Mouse (Mus musculus) embryonic fibroblast, embryonic 13.5 days (primary cell): ENCODE results near the gene Knl1. TPM values are rescaled to one million over a fixed set of nuclear protein-coding genes. Genes with fewer than 3 reads are reported as not detected.

Experiments used
- H3K27ac ChIP-seq: 2 replicates; pipeline ENCODE4 v1.5.1; 2012; ENCODE audit warnings: low read length, control low read depth, inconsistent platforms; ENCODE audit not compliant: insufficient read depth
- H3K4me1 ChIP-seq: 2 replicates; pipeline ENCODE4 v1.6.1; 2011; ENCODE audit warnings: low read length; ENCODE audit not compliant: control insufficient read depth, insufficient read depth
- H3K4me3 ChIP-seq: 2 replicates; pipeline ENCODE4 v1.5.1; 2011; ENCODE audit warnings: mild to moderate bottlenecking, control low read depth, low read length; ENCODE audit not compliant: insufficient read depth
- CTCF ChIP-seq: IDR thresholded peaks from 2 replicates; pipeline ENCODE4 v1.5.1; 2011; ENCODE audit warnings: mild to moderate bottlenecking, control low read depth, low read length, moderate library complexity, borderline replicate concordance; ENCODE audit not compliant: insufficient read depth
- POLR2A ChIP-seq: IDR thresholded peaks from 2 replicates; pipeline ENCODE4 v1.6.1; 2011; ENCODE audit warnings: low read depth, mild to moderate bottlenecking, control low read depth, low read length, moderate library complexity
- polyA plus RNA-seq: library from polyadenylated mRNA; stranded (reverse); fragments of >200 nt; gene quantifications from 2 replicates; pipeline ENCODE4 v1.2.4, GENCODE M21; 2011; ENCODE audit warnings: low read depth; ENCODE audit not compliant: missing spikeins, insufficient read length

Gene Knl1
- polyA plus RNA-seq, 1 experiment, result 33.0 TPM

GRCm38 (mm10) chr2:119018391-119019122 lies 28.4 kb upstream of the Knl1 start:
- Histone ChIP-seq H3K27ac (peak overlapping the region; percentile 8; the same call in 1 of the 2 replicates), H3K4me3 (no peak overlapping the region), H3K4me1 (peaks cover 2% of the 10 kb centered on the region; the same call in 1 of the 2 replicates)
- TF ChIP-seq POLR2A (no peak), CTCF (no peak)

- TF ChIP-seq POLR2A (no peak), CTCF (0 out of 2 replicates have a peak, but pooled peaks have one; percentile 9)
- no peak overlapping the region for H3K4me3 ChIP-seq
Observed at GRCm38 (mm10) chr2:119019131-119019530, 27.8 kb upstream of the Knl1 start.

GRCm38 (mm10) chr2:119019538-119019937 lies 27.4 kb upstream of the Knl1 start:
- TF ChIP-seq CTCF, result no peak
- TF ChIP-seq POLR2A, result no peak
- Histone ChIP-seq H3K27ac (no peak overlapping the region), H3K4me3 (no peak overlapping the region)

More at GRCm38 (mm10) chr2:119019131-119019530, 27.8 kb upstream of the Knl1 start:
- peak overlapping the region; percentile 8; the same call in 1 of the 2 replicates for H3K27ac ChIP-seq
- H3K4me1 ChIP-seq, result peaks cover 2% of the 10 kb centered on the region; the same call in 1 of the 2 replicates

DNA sequence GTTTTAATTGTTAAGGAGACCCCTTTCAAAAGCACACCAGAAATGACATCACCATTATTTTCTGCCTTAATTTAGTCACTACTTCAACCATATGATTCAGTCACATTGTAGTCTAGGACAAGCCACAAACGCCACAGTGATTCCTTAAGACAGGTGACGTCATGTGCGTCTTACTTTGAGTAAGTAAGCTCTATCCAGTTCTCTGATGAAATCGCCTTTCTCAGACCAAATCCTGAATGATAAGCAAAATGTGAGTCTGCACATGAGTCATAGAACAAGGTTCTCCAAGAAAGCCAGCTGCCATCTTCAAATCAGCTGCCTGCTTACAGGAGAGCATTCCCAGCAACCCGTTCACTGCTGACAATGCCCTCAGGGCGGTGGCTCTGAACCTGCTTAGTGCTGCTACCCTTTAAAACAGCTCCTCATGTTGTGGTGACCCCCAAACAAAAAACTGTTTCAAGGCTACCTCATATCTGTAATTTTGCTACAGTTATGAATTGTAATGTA lies 23.7 kb upstream of the Knl1 start:
- Histone ChIP-seq H3K4me3 (no peak overlapping the region), H3K27ac (no peak overlapping the region), H3K4me1 (peaks cover 4% of the 10 kb centered on the region; the same call in 1 of the 2 replicates)
- no peak for TF ChIP-seq CTCF
- TF ChIP-seq POLR2A, result no peak

More at GRCm38 (mm10) chr2:119019538-119019937, 27.4 kb upstream of the Knl1 start:
- peaks cover 2% of the 10 kb centered on the region; the same call in 1 of the 2 replicates for H3K4me1 ChIP-seq

DNA sequence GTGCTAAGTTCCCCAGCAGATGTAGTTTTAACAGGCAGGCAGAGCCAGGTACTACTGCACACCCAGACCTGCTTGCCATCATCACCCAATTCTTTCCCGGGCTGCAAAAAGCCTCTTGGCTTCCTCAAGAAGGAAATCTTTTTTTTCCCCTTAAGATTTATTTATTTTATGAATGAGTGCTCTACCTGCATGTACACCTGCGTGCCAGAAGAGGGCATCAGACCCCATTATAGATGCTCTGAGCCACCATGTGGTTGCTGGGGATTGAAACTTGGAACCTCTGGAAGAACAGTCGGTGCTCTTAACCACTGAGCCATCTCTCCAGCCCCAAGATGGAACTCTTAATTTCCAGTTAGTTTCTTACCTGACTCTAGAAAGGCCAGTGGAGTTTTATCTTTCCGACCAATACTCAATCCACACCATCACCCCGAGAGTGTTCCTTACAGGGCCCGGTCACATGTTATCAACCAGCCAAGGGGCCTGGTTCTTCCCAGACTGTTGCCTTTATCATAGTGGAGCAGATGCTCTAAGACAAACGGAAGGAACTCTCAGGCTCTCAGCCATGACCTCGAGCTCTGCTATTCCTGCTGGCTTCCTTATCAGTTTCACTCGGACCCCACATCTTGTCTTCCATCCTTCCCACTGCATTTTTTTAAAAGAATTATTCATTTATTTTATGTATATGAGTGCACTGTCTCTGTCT lies 22.2 kb upstream of the Knl1 start:
- no peak overlapping the region for H3K4me3 ChIP-seq
- no peak overlapping the region for H3K27ac ChIP-seq
- TF ChIP-seq CTCF, result 0 out of 2 replicates have a peak, but pooled peaks have one; percentile 12
- TF ChIP-seq POLR2A, result no peak
- H3K4me1 ChIP-seq, result 0 out of 2 replicates have a peak, but pooled peaks cover 2% of the 10 kb centered on the region

DNA sequence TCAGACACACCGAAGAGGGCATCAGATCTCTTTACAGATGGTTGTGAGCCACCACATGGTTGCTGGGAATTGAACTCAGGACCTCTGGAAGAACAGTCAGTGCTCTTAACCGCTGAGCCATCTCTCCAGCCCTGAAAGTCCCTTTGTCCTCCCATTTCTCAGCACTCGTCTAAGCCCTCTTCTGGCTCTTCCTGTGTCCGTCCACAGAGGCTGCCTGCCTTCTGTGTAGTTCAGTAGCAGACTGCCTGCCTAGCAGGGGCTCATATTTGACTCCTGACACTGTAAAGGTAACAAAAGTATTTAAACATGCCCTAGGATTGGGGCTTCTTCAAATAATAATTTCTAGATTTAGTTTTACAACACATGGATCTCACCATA lies 21.7 kb upstream of the Knl1 start:
- TF ChIP-seq POLR2A (no peak), CTCF (no peak)
- Histone ChIP-seq H3K27ac (no peak overlapping the region), H3K4me1 (0 out of 2 replicates have a peak, but pooled peaks cover 2% of the 10 kb centered on the region), H3K4me3 (no peak overlapping the region)

DNA sequence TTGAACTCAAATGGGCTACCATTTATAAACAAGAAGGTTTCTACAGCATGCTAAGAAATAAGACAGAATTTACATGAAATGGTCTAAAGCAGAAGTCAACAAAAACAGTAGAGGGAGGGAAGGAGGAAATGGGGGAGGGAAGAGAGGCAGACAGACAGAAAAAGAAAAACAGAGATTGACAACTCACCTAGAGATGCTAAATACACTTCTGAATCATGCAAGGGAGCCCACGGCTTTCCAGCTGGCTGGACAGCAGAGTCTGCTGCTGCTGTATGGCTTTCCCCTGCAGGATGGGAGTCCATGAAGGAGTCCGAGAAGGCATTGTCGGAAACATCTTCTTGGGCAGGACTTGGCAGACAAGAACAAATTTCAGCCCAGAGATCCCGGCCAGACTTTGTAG lies 20.0 kb upstream of the Knl1 start:
- H3K27ac ChIP-seq, result no peak overlapping the region
- H3K4me1 ChIP-seq, result peaks cover 6% of the 10 kb centered on the region; the same call in 1 of the 2 replicates
- TF ChIP-seq CTCF, result no peak
- H3K4me3 ChIP-seq, result no peak overlapping the region

DNA sequence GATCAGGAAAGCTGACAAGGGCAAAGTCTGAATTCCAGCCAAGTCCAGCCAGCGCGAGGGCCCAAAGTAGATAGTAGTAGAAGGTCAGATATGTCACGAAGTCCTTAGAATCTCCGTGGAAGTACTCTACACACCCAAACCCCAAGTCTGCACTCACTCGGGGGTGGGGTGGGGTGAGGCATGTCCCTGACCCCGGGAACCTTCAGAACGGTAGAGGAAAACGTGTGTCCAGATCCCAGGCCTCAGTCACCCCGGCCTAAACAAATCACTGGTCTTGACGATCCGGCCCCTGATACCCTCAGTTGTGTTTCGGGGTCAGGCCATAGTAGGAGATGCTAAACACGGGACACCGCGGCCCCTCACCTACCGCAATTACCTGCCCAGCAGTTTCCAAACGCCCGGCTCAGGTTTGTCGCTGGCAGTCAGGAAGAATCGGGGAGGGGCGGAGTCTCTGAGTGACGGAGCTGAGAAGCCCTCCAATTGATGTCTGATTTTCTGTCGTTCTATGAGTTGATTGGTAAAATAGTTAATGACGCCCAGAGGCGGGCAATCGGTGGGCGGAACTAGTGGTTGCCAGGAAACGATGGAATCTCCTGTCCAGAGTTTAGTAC lies 17.9 kb upstream of the Knl1 start, which contains the start of gene Ccdc32:
TSS of gene Ccdc32 (minus strand) at position 453 of the 611 bp plus-strand sequence.
- TF ChIP-seq CTCF, result no peak
- peak; percentile 67 for TF ChIP-seq POLR2A
- Histone ChIP-seq H3K4me3 (peak within 1 kb of the TSS; percentile 80), H3K27ac (no peak within 1 kb of the TSS), H3K4me1 (peaks cover 6% of the 10 kb centered on the region; the same call in 1 of the 2 replicates)

GRCm38 (mm10) chr2:119032191-119032590 lies 14.7 kb upstream of the Knl1 start:
- TF ChIP-seq CTCF (no peak), POLR2A (no peak)
- Histone ChIP-seq H3K4me1 (peaks cover 6% of the 10 kb centered on the region; the same call in 1 of the 2 replicates), H3K27ac (peak overlapping the region; percentile 89), H3K4me3 (no peak overlapping the region)
